Mouse (Mus musculus): ENCODE data around the gene Rgs10. TPM values are rescaled to one million over a fixed set of nuclear protein-coding genes. Genes with fewer than 3 reads are reported as not detected.
"Not testable (repeated sequence)": the region's sequence is repeated elsewhere in the genome, so short reads cannot be mapped to it uniquely, and the experiment has no call there.

Gene Rgs10
- total RNA-seq, 4 experiments from 2014 or later: 50.1 to 65.5 (median 59.0) TPM

DNA sequence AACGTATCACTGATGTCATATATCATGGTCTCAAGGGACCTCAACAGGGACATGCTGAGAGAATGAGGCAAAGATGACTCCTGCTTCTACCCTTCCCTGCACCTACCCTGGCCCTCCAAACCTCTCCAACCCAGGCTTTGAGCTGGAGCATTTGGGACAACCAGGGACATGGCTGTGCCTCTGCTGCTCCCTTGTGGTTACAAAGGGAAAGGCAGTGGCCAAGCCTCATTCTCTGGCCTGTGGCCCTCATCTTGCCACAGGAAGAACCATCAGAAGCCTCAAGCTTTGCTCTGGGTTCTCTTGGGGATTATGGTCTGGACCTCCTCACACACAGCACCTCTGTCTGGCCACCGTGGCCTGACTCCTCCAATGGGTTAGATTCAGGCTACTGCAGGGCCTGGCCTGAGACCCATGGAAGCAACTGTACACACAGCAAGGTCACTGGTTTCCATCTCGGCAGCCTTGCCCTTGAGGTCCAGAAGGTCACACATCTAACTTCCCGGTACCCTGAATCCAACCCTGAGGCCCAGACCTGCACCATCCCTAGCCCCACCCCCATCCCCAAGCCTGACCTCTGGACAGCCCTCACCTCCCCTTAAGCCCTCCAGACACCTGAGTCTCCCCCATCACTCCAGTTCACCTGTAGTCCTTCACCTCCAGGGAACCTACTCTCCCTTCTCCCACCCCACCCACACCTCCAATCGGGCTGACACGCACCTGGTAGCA, 73.5 kb downstream of the Rgs10 start:
- DNase-seq (ENCODE audit: low spot score in 2 of 2): peak; percentile 29 to 51

DNA sequence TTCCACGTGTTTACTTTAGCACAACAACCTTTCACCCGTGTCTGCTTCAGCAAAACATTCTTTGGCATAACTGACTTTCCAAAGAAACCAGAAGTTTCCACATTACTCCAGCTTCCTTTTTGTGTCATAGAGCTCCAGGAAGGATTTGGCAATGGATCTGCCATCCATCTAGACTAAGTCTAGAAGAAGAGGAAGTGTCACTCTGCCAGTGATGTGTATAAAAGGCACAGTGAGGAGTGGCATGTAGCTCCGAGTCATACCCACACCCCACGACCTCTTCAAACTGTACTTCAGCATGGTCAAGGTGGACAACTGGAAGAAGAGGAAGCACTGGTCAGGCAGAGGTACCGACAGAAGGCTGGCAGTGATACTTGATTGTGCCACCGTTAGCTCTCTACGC, 74.1 kb downstream of the Rgs10 start:
- DNase-seq (ENCODE audit: low spot score in 2 of 2): no peak

DNA sequence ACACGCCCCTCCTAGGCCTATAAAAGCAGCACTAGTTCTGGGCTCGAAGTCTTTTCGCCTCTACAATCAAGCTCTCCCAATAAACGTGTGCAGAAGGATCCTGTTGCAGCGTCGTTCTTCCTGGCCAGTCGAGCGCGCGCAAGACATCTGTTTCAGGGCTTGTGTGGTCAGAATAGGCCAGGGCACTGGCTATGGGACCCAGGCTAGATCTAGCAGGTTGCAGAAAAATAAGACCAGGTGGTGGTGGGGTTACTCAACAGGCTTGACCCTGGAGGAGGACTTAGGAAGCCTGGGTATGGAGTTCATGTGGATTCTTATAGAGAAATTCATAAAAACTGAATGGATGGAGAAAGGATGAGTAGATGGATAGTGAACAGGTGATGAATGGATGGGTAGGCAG, 75.9 kb downstream of the Rgs10 start:
- DNase-seq (ENCODE audit: low spot score in 2 of 2): not testable (repeated sequence)

DNA sequence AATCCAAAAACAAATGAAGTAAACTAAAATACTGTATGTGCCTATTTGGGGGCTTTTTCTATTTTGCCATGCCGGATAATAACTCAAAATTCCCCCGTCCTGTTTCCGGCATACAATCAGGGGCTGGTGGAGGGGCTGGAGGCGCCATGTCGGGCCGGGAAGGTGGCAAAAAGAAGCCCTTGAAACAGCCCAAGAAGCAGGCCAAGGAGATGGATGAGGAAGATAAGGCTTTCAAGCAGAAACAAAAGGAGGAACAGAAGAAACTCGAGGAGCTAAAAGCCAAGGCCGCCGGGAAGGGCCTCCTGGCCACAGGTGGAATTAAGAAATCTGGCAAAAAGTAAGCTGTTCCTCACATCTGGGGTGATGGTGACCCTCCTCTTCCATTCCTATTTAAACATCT, 78.2 kb downstream of the Rgs10 start:
- not testable (repeated sequence) for DNase-seq (ENCODE audit: low spot score in 2 of 2)

DNA sequence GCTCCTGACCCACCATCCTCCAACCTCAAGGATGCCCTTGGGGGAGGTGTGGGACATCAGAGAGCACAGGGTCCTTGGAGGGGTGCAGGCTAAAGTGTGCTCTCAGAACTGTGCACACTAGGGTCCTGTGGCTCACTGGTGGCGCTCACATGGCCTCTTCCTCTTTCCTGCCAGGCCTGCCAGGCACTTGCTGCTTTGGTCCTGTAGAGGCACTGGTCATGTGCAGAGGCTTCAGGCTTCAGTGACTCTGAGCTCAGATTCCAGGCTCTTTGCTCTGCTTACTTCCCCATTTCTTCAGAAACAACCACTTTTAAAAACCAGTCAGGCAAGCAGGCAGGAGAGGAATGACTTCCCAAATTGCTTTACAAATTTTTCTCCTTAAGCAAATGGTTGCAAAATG, 85.7 kb downstream of the Rgs10 start:
- DNase-seq (ENCODE audit: low spot score in 2 of 2): no peak

DNA sequence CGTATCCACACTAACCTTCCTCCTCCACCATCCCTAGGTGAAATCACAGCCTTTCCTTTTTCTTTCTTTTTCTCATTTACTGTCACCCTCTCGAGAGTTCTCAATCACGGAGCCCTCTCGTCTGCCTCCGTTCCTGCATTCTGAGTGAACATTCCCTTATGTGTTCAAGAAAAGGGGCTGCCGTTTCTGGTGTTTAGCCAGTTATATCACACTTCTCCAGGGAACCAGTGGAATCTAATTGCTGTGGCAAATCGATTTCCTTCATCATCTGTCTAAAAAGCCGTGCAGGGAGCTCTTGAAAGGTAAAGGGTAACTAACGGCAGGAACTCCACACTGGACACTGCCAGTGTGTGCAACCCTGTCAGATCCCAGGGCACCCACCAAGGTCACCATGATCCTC, 87.6 kb downstream of the Rgs10 start:
- no peak for DNase-seq (ENCODE audit: low spot score in 2 of 2)

DNA sequence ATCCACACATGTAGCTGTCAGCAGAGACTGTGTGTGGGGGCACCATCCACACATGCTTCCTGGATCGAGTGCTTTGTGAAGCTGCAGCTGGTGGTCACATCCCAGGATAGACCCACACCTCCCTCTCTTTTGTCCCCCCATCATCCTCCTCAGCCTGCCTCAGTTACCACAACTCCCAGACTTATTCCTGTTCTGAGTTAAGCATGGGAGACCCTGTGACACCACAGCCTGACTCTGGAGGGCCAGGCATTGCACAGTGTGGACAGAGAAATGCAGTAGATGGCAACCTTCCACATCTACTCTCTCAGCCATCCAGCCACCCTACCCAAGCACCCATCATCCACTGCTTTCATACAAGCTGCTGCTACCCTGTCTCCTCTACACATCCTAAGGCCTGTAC, 93.6 kb downstream of the Rgs10 start:
- no peak for DNase-seq (ENCODE audit: low spot score in 2 of 2)

Other genes starting within 250 kb of the Rgs10 start
- 10 to 100 TPM in 2 of 4 experiments, 1 to 10 TPM in 2; 4.5 to 14.1 (median 9.5) TPM for gene Cox6a2, start 212.4 kb downstream of the Rgs10 start, total RNA-seq (2022)
- gene Armc5, start 181.4 kb downstream of the Rgs10 start, total RNA-seq (2022): 10 to 100 TPM; 14.2 to 16.8 (median 14.9) TPM
- gene 9130023H24Rik, start 180.7 kb downstream of the Rgs10 start, total RNA-seq (2022): 1 to 10 TPM; 3.9 to 5.0 (median 4.4) TPM
- 10 to 100 TPM; 16.0 to 17.2 (median 16.5) TPM for gene Tgfb1i1, start 171.9 kb downstream of the Rgs10 start, total RNA-seq (2022)
- gene Slc5a2, start 153.1 kb downstream of the Rgs10 start, total RNA-seq (2022): not detected
- 10 to 100 TPM; 25.7 to 29.4 (median 28.9) TPM for gene BC017158, start 120.6 kb downstream of the Rgs10 start, total RNA-seq (2022)
- gene Tial1, start 43.0 kb upstream of the Rgs10 start, total RNA-seq (2022): 100 to 1,000 TPM in 1 of 4 experiments, 10 to 100 TPM in 3; 95.4 to 105 (median 96.3) TPM
- 10 to 100 TPM in 1 of 4 experiments, 1 to 10 TPM in 3; 8.2 to 10.2 (median 9.3) TPM for gene Bag3, start 104.9 kb upstream of the Rgs10 start, total RNA-seq (2022)
- gene Inpp5f, start 192.6 kb upstream of the Rgs10 start, total RNA-seq (2022): 100 to 1,000 TPM; 103 to 109 (median 107) TPM

All from left cerebral cortex, adult 8-10 months (tissue).